Mouse (Mus musculus): ENCODE results near the gene Trim30a. TPM values are rescaled to one million over a fixed set of nuclear protein-coding genes. Genes with fewer than 3 reads are reported as not detected.
"Not testable (repeated sequence)": the region's sequence is repeated elsewhere in the genome, so short reads cannot be mapped to it uniquely, and the experiment has no call there.

Trim30a gene
- polyA plus RNA-seq (2015; fragmentation: Nextera tagmentation; extraction: Ambion mirVana): 1.3 and 2.2 TPM in 2 replicates

DNA sequence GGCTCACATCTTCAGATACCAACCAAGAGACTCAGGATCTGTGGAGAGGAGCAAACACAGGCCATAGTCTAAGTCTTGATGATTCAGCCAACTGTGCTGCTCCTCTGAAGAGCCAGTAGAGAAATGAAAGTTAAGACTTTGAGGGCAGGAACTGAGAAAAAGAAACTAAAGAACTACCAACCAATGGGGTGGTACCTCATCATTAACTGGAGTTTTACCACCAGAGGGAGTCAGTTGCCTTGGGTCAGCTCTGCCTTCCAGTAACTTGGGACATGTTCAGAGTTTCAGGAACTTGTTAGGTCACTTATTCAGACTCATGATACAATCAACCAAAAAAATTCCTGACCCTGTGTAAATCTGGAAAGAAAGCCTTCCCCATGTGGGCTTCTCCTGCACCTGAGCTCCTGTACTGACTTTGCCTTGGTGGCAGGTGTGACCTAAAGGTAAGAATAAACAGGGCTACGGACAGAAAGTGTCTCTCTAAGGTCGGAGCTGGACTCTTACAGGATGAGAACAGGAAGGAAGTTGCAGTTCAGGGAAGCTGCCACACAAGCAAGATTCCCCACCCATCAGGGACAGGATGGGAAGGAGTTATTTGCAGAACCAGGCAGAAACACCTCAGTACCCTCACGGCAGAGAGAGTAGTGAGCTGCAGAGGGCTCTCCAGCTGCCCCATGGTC, at the start of gene Trim30a:
TSS of gene Trim30a (minus strand) at position 129 of the 680 bp plus-strand sequence.
- WGBS: 60% methylated on average over 3 of the region's 3 CpGs
- no peaks in the 10 kb centered on the region for H3K4me1 ChIP-seq (ENCODE audit: control insufficient read depth, insufficient read depth, low read length)
- ATAC-seq (replicated peaks; ENCODE audit: extremely low read depth, insufficient read depth, low FRiP score): peak; percentile 37; the same call in 1 of the 2 replicates
- H3K4me3 ChIP-seq (ENCODE audit: low read length): no peak within 1 kb of the TSS; the same call in 1 of the 2 replicates
- no peak within 1 kb of the TSS for H3K27ac ChIP-seq (ENCODE audit: low read length)
- no peaks in the 10 kb centered on the region for H3K36me3 ChIP-seq (ENCODE audit: control insufficient read depth, insufficient read depth)
- no peak within 1 kb of the TSS for H3K9ac ChIP-seq (ENCODE audit: low read length)
- H3K9me3 ChIP-seq (replicated peaks; ENCODE audit: control insufficient read depth, low read length): no peaks in the 10 kb centered on the region
- H3K4me2 ChIP-seq (ENCODE audit: low read depth, low read length): peak within 1 kb of the TSS; percentile 47
- H3K27me3 ChIP-seq (ENCODE audit: control insufficient read depth, insufficient read depth, low read length): no peaks in the 10 kb centered on the region

DNA sequence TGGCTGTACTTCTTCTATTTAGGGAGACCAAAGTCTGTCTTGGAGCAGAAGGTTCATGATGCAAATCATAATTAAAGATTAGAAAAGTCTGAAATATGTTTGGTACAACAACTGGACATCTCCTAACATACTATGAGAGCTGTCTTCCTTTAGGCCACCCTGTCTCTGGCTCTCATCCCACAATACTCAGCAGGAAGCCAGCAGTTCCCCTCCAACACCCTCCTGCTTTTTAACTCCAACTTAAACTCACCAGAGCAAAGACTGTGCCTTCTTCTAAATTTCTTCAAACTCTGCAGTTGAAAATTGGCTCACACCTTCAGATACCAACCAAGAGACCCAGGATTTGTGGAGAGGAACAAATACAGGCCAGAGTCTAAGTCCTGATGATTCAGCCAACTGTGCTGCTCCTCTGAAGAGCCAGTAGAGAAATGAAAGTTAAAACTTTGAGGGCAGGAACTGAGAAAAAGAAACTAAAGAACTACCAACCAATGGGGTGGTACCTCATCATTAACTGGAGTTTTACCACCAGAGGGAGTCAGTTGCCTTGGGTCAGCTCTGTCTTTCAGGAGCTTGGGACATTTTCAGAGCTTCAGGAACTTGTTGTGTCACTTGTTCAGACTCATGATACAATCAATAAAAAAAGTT, 42.5 kb upstream of the Trim30a start, which contains the start of gene Trim30d:
TSS of gene Trim30d (minus strand) at position 429 of the 645 bp plus-strand sequence.
- not testable (repeated sequence) for H3K4me3 ChIP-seq (ENCODE audit: low read length); ATAC-seq (replicated peaks; ENCODE audit: extremely low read depth, insufficient read depth, low FRiP score)
- peak within 1 kb of the TSS; percentile 21; the same call in 1 of the 2 replicates for H3K4me2 ChIP-seq (ENCODE audit: low read depth, low read length)

DNA sequence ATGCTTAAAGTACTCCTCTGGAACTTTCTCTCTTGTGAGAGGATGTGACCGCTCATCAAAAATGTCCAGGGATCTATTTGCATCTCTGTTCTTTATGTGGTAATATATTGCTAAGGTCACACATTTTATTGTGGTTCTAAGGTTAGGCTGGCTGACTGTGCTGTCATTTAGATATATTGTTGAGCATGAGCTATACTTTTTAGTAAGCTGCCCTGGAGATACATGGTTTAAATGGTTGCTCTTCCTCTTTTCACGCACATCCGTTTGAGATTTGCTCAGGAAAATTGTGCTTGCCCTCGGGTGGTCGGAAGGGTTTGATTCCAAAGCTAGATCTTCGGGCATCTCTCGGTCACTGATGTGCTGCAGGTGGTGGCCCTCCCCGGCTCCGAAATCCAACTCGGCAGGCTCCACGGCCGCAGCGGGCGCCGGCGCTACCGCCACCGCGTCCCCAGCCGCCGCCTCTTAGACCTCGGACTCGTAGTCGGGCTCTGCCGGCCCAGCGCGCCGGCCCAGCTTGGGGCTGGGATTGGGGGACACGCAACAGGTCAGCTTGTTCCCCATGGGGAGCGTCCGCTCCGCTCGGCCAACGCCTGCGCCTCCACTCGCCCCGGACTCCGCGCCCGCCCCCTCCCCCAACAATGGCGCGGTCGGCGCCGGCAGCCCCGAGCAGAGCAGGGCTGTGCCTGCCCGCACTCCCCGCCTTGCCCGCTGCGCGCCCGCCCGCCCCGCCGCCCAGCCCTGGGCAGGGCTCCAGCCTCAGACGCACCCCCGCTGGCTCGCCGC, 36.8 kb upstream of the Trim30a start:
- no peak overlapping the region for H3K27ac ChIP-seq (ENCODE audit: low read length)
- WGBS: 3% methylated on average over 58 of the region's 59 CpGs
- H3K4me3 ChIP-seq (ENCODE audit: low read length): peak overlapping the region; percentile 61
- H3K4me2 ChIP-seq (ENCODE audit: low read depth, low read length): peak overlapping the region; percentile 79
- no peaks in the 10 kb centered on the region for H3K9me3 ChIP-seq (replicated peaks; ENCODE audit: control insufficient read depth, low read length)
- H3K4me1 ChIP-seq (ENCODE audit: control insufficient read depth, insufficient read depth, low read length): no peaks in the 10 kb centered on the region
- ATAC-seq (replicated peaks; ENCODE audit: extremely low read depth, insufficient read depth, low FRiP score): peak; percentile 83
- H3K36me3 ChIP-seq (ENCODE audit: control insufficient read depth, insufficient read depth): no peaks in the 10 kb centered on the region
- H3K9ac ChIP-seq (ENCODE audit: low read length): peak overlapping the region; percentile 71
- no peaks in the 10 kb centered on the region for H3K27me3 ChIP-seq (ENCODE audit: control insufficient read depth, insufficient read depth, low read length)

More for the DNA sequence above, 42.5 kb upstream of the Trim30a start, which contains the start of gene Trim30d:
- not testable (repeated sequence) for H3K4me1 ChIP-seq (ENCODE audit: control insufficient read depth, insufficient read depth, low read length); H3K27me3 ChIP-seq (ENCODE audit: control insufficient read depth, insufficient read depth, low read length); H3K9ac ChIP-seq (ENCODE audit: low read length); H3K9me3 ChIP-seq (replicated peaks; ENCODE audit: control insufficient read depth, low read length); H3K36me3 ChIP-seq (ENCODE audit: control insufficient read depth, insufficient read depth)
- H3K27ac ChIP-seq (ENCODE audit: low read length): peak within 1 kb of the TSS; percentile 27; the same call in 1 of the 2 replicates

DNA sequence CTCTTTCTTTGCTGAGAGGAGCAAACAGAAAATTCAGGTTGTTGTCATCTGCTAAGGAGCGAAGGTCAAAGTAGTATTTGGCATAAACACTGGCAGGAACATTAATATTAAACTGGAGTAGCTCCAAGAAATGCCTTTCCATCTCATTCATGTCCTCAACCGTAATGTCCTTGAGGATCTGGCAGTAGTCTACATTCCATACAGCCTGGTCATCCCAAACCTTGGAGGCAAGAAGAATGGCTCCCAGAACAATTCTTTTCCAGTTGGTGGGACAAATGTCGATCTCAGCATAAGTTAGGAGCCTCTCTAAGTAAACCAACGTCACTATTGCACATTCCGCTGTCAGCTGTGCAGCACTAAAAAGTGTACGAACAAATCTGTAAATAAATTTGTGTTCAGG, 36.2 kb upstream of the Trim30a start:
- H3K4me3 ChIP-seq (ENCODE audit: low read length); H3K27me3 ChIP-seq (ENCODE audit: control insufficient read depth, insufficient read depth, low read length); H3K4me1 ChIP-seq (ENCODE audit: control insufficient read depth, insufficient read depth, low read length); H3K27ac ChIP-seq (ENCODE audit: low read length); H3K36me3 ChIP-seq (ENCODE audit: control insufficient read depth, insufficient read depth); H3K9me3 ChIP-seq (replicated peaks; ENCODE audit: control insufficient read depth, low read length); ATAC-seq (replicated peaks; ENCODE audit: extremely low read depth, insufficient read depth, low FRiP score); H3K4me2 ChIP-seq (ENCODE audit: low read depth, low read length); H3K9ac ChIP-seq (ENCODE audit: low read length): not testable (repeated sequence)
- 56% methylated on average over 6 of the region's 6 CpGs for WGBS

DNA sequence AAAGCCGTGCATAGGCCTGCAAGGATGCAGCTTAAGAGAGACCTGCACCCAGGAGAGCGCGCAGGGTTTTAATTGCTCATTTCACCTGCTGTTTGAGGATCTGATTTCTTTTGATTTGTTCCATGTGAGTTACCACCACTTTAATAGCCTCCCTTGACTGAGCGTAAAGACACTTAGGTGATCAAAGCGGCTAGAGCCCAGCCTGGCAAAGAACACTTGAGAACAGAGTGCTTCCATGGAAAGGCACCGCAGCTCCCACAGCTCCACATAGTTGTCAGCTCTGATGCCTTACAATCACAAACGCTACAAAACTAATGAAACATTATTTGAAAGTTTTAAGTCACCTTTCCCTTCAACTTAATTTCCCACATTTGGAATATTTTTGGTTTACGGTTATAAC, 34.5 kb upstream of the Trim30a start:
- not testable (repeated sequence) for H3K36me3 ChIP-seq (ENCODE audit: control insufficient read depth, insufficient read depth); H3K4me2 ChIP-seq (ENCODE audit: low read depth, low read length); H3K4me3 ChIP-seq (ENCODE audit: low read length); ATAC-seq (replicated peaks; ENCODE audit: extremely low read depth, insufficient read depth, low FRiP score); H3K4me1 ChIP-seq (ENCODE audit: control insufficient read depth, insufficient read depth, low read length); H3K27me3 ChIP-seq (ENCODE audit: control insufficient read depth, insufficient read depth, low read length); H3K9me3 ChIP-seq (replicated peaks; ENCODE audit: control insufficient read depth, low read length); H3K9ac ChIP-seq (ENCODE audit: low read length); H3K27ac ChIP-seq (ENCODE audit: low read length)
- 71% methylated on average over 6 of the region's 8 CpGs for WGBS

DNA sequence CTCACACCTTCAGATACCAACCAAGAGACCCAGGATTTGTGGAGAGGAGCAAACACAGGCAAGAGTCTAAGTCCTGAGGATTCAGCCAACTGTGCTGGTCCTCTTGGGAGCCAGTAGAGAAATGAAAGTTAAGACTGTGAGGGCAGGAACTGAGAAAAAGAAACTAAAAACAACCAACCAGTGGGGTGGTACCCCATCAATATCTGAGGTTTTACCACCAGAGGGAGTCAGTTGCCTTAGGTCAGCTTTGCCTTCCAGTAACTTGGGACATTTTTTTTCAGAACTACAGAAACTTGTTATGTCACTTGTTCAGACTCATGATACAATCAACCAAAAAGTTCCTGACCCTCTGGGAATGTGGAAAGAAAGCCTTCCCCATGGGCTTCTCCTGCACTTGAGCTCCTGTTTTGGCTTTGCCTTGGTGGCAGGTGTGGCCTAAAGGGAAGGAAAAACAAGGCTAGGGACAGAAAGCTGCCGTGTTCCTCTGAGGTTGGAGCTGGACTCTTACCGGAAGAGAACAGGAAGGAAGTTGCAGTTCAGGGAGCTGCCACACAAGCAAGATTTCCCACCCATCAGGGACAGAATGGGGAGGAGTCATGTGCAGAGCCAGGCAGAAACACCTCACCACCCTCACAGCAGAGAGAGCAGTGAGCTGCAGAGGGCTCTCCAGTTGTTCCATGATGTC, 18.9 kb downstream of the Trim30a start:
- no peaks in the 10 kb centered on the region for H3K36me3 ChIP-seq (ENCODE audit: control insufficient read depth, insufficient read depth)
- peak overlapping the region; percentile 74 for H3K27ac ChIP-seq (ENCODE audit: low read length)
- H3K4me3 ChIP-seq (ENCODE audit: low read length): no peak overlapping the region
- no peaks in the 10 kb centered on the region for H3K4me1 ChIP-seq (ENCODE audit: control insufficient read depth, insufficient read depth, low read length)
- WGBS: 27% methylated on average over 2 of the region's 2 CpGs
- peak overlapping the region; percentile 41 for H3K4me2 ChIP-seq (ENCODE audit: low read depth, low read length)
- H3K27me3 ChIP-seq (ENCODE audit: control insufficient read depth, insufficient read depth, low read length): no peaks in the 10 kb centered on the region
- H3K9me3 ChIP-seq (replicated peaks; ENCODE audit: control insufficient read depth, low read length): no peaks in the 10 kb centered on the region
- ATAC-seq (replicated peaks; ENCODE audit: extremely low read depth, insufficient read depth, low FRiP score): peak; percentile 74
- no peak overlapping the region; the same call in 1 of the 2 replicates for H3K9ac ChIP-seq (ENCODE audit: low read length)

GRCm38 (mm10) chr7:104404460-104404950, 60.5 kb downstream of the Trim30a start:
- 83% methylated on average over 3 of the region's 3 CpGs for WGBS
- no peak for ATAC-seq (replicated peaks; ENCODE audit: extremely low read depth, insufficient read depth, low FRiP score)

GRCm38 (mm10) chr7:104401140-104401539, 63.9 kb downstream of the Trim30a start:
- no peak for ATAC-seq (replicated peaks; ENCODE audit: extremely low read depth, insufficient read depth, low FRiP score)
- H3K4me3 ChIP-seq (ENCODE audit: low read length): no peak overlapping the region
- no peaks in the 10 kb centered on the region for H3K27me3 ChIP-seq (ENCODE audit: control insufficient read depth, insufficient read depth, low read length)
- H3K9ac ChIP-seq (ENCODE audit: low read length): no peak overlapping the region
- H3K4me1 ChIP-seq (ENCODE audit: control insufficient read depth, insufficient read depth, low read length): no peaks in the 10 kb centered on the region
- H3K36me3 ChIP-seq (ENCODE audit: control insufficient read depth, insufficient read depth): no peaks in the 10 kb centered on the region
- H3K4me2 ChIP-seq (ENCODE audit: low read depth, low read length): no peak overlapping the region
- no peak overlapping the region for H3K27ac ChIP-seq (ENCODE audit: low read length)
- no peaks in the 10 kb centered on the region for H3K9me3 ChIP-seq (replicated peaks; ENCODE audit: control insufficient read depth, low read length)

More at GRCm38 (mm10) chr7:104404460-104404950, 60.5 kb downstream of the Trim30a start:
- Histone ChIP-seq H3K4me1 (ENCODE audit: control insufficient read depth, insufficient read depth, low read length) (no peaks in the 10 kb centered on the region), H3K36me3 (ENCODE audit: control insufficient read depth, insufficient read depth) (no peaks in the 10 kb centered on the region), H3K4me2 (ENCODE audit: low read depth, low read length) (no peak overlapping the region), H3K4me3 (ENCODE audit: low read length) (no peak overlapping the region), H3K27ac (ENCODE audit: low read length) (no peak overlapping the region), H3K9ac (ENCODE audit: low read length) (no peak overlapping the region), H3K27me3 (ENCODE audit: control insufficient read depth, insufficient read depth, low read length) (no peaks in the 10 kb centered on the region), H3K9me3 (replicated peaks; ENCODE audit: control insufficient read depth, low read length) (no peaks in the 10 kb centered on the region)
